Mouse (Mus musculus): ENCODE results near the gene Atg7.

DNA sequence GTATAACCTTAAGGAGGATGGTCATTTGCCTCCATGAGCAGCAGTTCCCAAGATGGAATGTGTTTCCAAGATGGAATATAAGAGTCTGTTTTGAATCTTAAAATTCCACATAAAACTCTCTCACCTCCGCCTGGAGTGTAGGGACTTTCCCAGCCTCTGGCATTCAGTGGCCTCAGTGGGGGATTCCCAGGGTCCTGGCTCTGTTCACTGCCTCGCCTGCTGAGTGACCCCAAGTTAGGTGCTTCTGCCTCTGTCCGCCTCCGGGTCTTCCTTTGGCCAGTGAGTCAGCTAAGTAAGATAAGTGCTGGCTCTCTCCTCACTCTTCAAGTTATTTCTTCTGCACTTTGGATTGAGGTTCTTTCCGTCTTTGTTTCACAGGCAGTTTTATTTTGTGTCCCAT, 90.3 kb downstream of the Atg7 start:
- TF ChIP-seq CTCF (conservative IDR thresholded peaks at IDR 0.05 in 1 of 2, IDR thresholded peaks at IDR 0.05 in 1 of 2; ENCODE audit: low read depth in 2 of 2, low read length in 2 of 2) (no peak), NELFE (IDR thresholded peaks at IDR 0.05; ENCODE audit: low read depth, low read length) (no peak), ZMIZ1 (IDR thresholded peaks at IDR 0.05; ENCODE audit: low read depth, low read length) (no peak), GABPA (IDR thresholded peaks at IDR 0.05; ENCODE audit: insufficient replicate concordance, low read depth, low read length) (no peak), BHLHE40 (IDR thresholded peaks at IDR 0.05; ENCODE audit: low read depth, low read length) (no peak), MXI1 (IDR thresholded peaks at IDR 0.05; ENCODE audit: low read depth, low read length) (no peak), POLR2A (IDR thresholded peaks at IDR 0.05; ENCODE audit: low read depth, low read length) (no peak), ELF1 (IDR thresholded peaks at IDR 0.05; ENCODE audit: low read depth, low read length) (no peak), EP300 (IDR thresholded peaks at IDR 0.05; ENCODE audit: low read length) (no peak), NRF1 (IDR thresholded peaks at IDR 0.05; ENCODE audit: low read depth, low read length) (no peak), PAX5 (IDR thresholded peaks at IDR 0.05; ENCODE audit: low read length) (no peak)
